In genomic region chr5:135794859-135795181, GRCm38 (mm10) we compare ENCODE assay signal across 8 mouse cellular contexts. TPM values are rescaled to one million over a fixed set of nuclear protein-coding genes. Genes with fewer than 3 reads are reported as not detected.
A peak's percentile ranks its signal among the peaks of the same experiment; 100 is the strongest.
DNase-seq lines count a peak whose midpoint lies in the region; ATAC-seq and TF ChIP-seq lines count a peak whose summit lies in the region.

No protein-coding gene starts in this region.

- H3K4me2 ChIP-seq in neural tube, embryonic 11.5 days (ENCODE audit: low read depth) = peak overlapping the region; percentile 35
- H3K4me2 ChIP-seq in liver, embryonic 15.5 days = peak overlapping the region; percentile 55
- H3K4me2 ChIP-seq in stomach, postnatal 0 days (replicated peaks; ENCODE audit: low read depth) = peak overlapping the region; percentile 40

- intact Hi-C loops in gastrocnemius, adult 2 months (cut with DNase I) = loop anchor here (1.0 kb wide), 1 partner anchor 60 kb away; no protein-coding TSS in a partner anchor

- peak overlapping the region; percentile 63 for H3K4me3 ChIP-seq in gastrocnemius, adult 2 months
- no peak overlapping the region for H3K4me3 ChIP-seq in neural tube, embryonic 11.5 days (ENCODE audit: low read depth, low read length)
- H3K4me3 ChIP-seq in liver, embryonic 15.5 days (replicated peaks) = peak overlapping the region; percentile 39; the same call in 1 of the 2 replicates
- H3K4me3 ChIP-seq in stomach, postnatal 0 days (ENCODE audit: low read depth, low read length) = peak overlapping the region; percentile 22

- peaks cover 8% of the 10 kb centered on the region; the same call in 1 of the 2 replicates for H3K36me3 ChIP-seq in neural tube, embryonic 11.5 days (ENCODE audit: control insufficient read depth, insufficient read depth, low read length)
- peaks cover 22% of the 10 kb centered on the region for H3K36me3 ChIP-seq in liver, embryonic 15.5 days (replicated peaks)
- H3K36me3 ChIP-seq in stomach, postnatal 0 days (ENCODE audit: control insufficient read depth, insufficient read depth, low read length) = peaks cover 12% of the 10 kb centered on the region; the same call in 1 of the 2 replicates

- peak; percentile 63; the same call in 1 of the 2 replicates for ATAC-seq in neural tube, embryonic 11.5 days (ENCODE audit: insufficient read depth, low FRiP score, low TSS enrichment)
- ATAC-seq in liver, embryonic 15.5 days (ENCODE audit: insufficient read depth) = no peak
- no peak; the same call in 1 of the 2 replicates for ATAC-seq in stomach, postnatal 0 days (ENCODE audit: low FRiP score, low TSS enrichment)

- peak overlapping the region; percentile 72 for H3K27ac ChIP-seq in gastrocnemius, adult 2 months
- peak overlapping the region; percentile 82 for H3K27ac ChIP-seq in neural tube, embryonic 11.5 days (ENCODE audit: low read depth, low read length)
- no peak overlapping the region for H3K27ac ChIP-seq in liver, embryonic 15.5 days (replicated peaks)
- H3K27ac ChIP-seq in stomach, postnatal 0 days (replicated peaks) = no peak overlapping the region

- no peak for DNase-seq in gastrocnemius, adult 2 months
- no peak for DNase-seq in gastrocnemius, postnatal 4 days (ENCODE audit: low spot score in 2 of 2)
- DNase-seq in neural tube, embryonic 11.5 days (ENCODE audit: low spot score) = no peak
- no peak for DNase-seq in neural tube, embryonic 10.5 days (ENCODE audit: extremely low spot score, low spot score)
- no peak for DNase-seq in stomach, postnatal 0 days (ENCODE audit: low spot score)
- no peak for DNase-seq in natural killer cell, adult 2 months (ENCODE audit: low spot score in 2 of 2)
- no peak for DNase-seq in frontal cortex, postnatal 14 days (ENCODE audit: low spot score in 2 of 2)

- 12% methylated on average over 5 of the region's 5 CpGs for WGBS in neural tube, embryonic 11.5 days
- WGBS in liver, embryonic 15.5 days (ENCODE audit: insufficient replicate concordance) = 12% methylated on average over 5 of the region's 5 CpGs
- WGBS in stomach, postnatal 0 days = 14% methylated on average over 5 of the region's 5 CpGs

- peak overlapping the region; percentile 44 for H3K9ac ChIP-seq in neural tube, embryonic 11.5 days (ENCODE audit: low read length)
- H3K9ac ChIP-seq in liver, embryonic 15.5 days = no peak overlapping the region
- H3K9ac ChIP-seq in stomach, postnatal 0 days (ENCODE audit: low read length) = no peak overlapping the region

- TF ChIP-seq CTCF in gastrocnemius, adult 2 months (IDR thresholded peaks at IDR 0.05) = no peak
- no peak for TF ChIP-seq CTCF in stomach, postnatal 0 days (IDR thresholded peaks at IDR 0.05; ENCODE audit: low read depth)

- peaks cover 4% of the 10 kb centered on the region; the same call in 1 of the 2 replicates for H3K4me1 ChIP-seq in neural tube, embryonic 11.5 days (ENCODE audit: control insufficient read depth, insufficient read depth, low read length)
- peaks cover 10% of the 10 kb centered on the region; the same call in 1 of the 2 replicates for H3K4me1 ChIP-seq in liver, embryonic 15.5 days (replicated peaks)
- no peaks in the 10 kb centered on the region for H3K4me1 ChIP-seq in stomach, postnatal 0 days (replicated peaks; ENCODE audit: control insufficient read depth, insufficient read depth)

- no peak for TF ChIP-seq EP300 in stomach, postnatal 0 days (optimal IDR thresholded peaks at IDR 0.05)

- H3K27me3 ChIP-seq in neural tube, embryonic 11.5 days (ENCODE audit: control insufficient read depth, insufficient read depth, low read length) = no peaks in the 10 kb centered on the region
- no peaks in the 10 kb centered on the region for H3K27me3 ChIP-seq in liver, embryonic 15.5 days
- no peaks in the 10 kb centered on the region for H3K27me3 ChIP-seq in stomach, postnatal 0 days (ENCODE audit: control insufficient read depth, insufficient read depth, low read length)

- H3K9me3 ChIP-seq in neural tube, embryonic 11.5 days (ENCODE audit: control insufficient read depth, low read length) = no peaks in the 10 kb centered on the region
- H3K9me3 ChIP-seq in liver, embryonic 15.5 days (replicated peaks) = no peaks in the 10 kb centered on the region
- H3K9me3 ChIP-seq in stomach, postnatal 0 days (ENCODE audit: control insufficient read depth, low read length) = no peaks in the 10 kb centered on the region

RNA-seq across cellular contexts. Expression of gene Srrm3, which starts 11.9 kb away (rescaled TPM):
- not detected for total RNA-seq in gastrocnemius, adult 2 months (2021)
- total RNA-seq in gastrocnemius, postnatal 4 days (2021) = under 1 TPM; 0.08 to 0.12 TPM
- 22.9 and 25.5 TPM in 2 replicates for polyA plus RNA-seq in neural tube, embryonic 11.5 days (2014; fragmentation: Nextera tagmentation; extraction: Ambion mirVana)
- polyA plus RNA-seq in liver, embryonic 15.5 days (2015; fragmentation: Nextera tagmentation; extraction: Ambion mirVana) = 0.02 TPM in 1 of 2 replicates, not detected in the other
- polyA plus RNA-seq in stomach, postnatal 0 days (2015; fragmentation: Nextera tagmentation; extraction: Ambion mirVana) = 0.67 TPM in 2 replicates

RNA-seq across cellular contexts. Expression of gene Mdh2, which starts 16.5 kb away (rescaled TPM):
- 1,000 to 10,000 TPM in 1 of 2 experiments, 100 to 1,000 TPM in 1; 910 to 1,211 TPM for total RNA-seq in gastrocnemius, adult 2 months (2021)
- total RNA-seq in gastrocnemius, postnatal 4 days (2021) = 100 to 1,000 TPM; 712 to 717 TPM
- polyA plus RNA-seq in neural tube, embryonic 11.5 days (2014; fragmentation: Nextera tagmentation; extraction: Ambion mirVana) = 602 and 630 TPM in 2 replicates
- polyA plus RNA-seq in liver, embryonic 15.5 days (2015; fragmentation: Nextera tagmentation; extraction: Ambion mirVana) = 302 and 306 TPM in 2 replicates
- 445 and 469 TPM in 2 replicates for polyA plus RNA-seq in stomach, postnatal 0 days (2015; fragmentation: Nextera tagmentation; extraction: Ambion mirVana)

RNA-seq across cellular contexts. Expression of gene Styxl1, which starts 16.6 kb away (rescaled TPM):
- not detected for total RNA-seq in gastrocnemius, adult 2 months (2021)
- total RNA-seq in gastrocnemius, postnatal 4 days (2021) = under 1 TPM; 0.47 to 0.49 TPM
- polyA plus RNA-seq in neural tube, embryonic 11.5 days (2014; fragmentation: Nextera tagmentation; extraction: Ambion mirVana) = 0.24 TPM in 1 of 2 replicates, not detected in the other
- polyA plus RNA-seq in liver, embryonic 15.5 days (2015; fragmentation: Nextera tagmentation; extraction: Ambion mirVana) = not detected in 2 replicates
- polyA plus RNA-seq in stomach, postnatal 0 days (2015; fragmentation: Nextera tagmentation; extraction: Ambion mirVana) = 0.10 and 0.27 TPM in 2 replicates

RNA-seq across cellular contexts. Expression of gene Tmem120a, which starts 50.6 kb away (rescaled TPM):
- total RNA-seq in gastrocnemius, adult 2 months (2021) = 1 to 10 TPM; 7.6 to 8.3 TPM
- total RNA-seq in gastrocnemius, postnatal 4 days (2021) = 10 to 100 TPM; 11.9 to 15.8 TPM
- 59.4 and 63.0 TPM in 2 replicates for polyA plus RNA-seq in neural tube, embryonic 11.5 days (2014; fragmentation: Nextera tagmentation; extraction: Ambion mirVana)
- 17.8 and 18.9 TPM in 2 replicates for polyA plus RNA-seq in liver, embryonic 15.5 days (2015; fragmentation: Nextera tagmentation; extraction: Ambion mirVana)
- polyA plus RNA-seq in stomach, postnatal 0 days (2015; fragmentation: Nextera tagmentation; extraction: Ambion mirVana) = 37.4 and 46.4 TPM in 2 replicates

Comparison
In these comparisons a context has a peak if more than half of its experiments do, and no peak if none do; other contexts are left out.
1. H3K27ac ChIP-seq: peak in gastrocnemius, adult 2 months (single experiment) and neural tube, embryonic 11.5 days (single experiment); none in liver, embryonic 15.5 days (single experiment) and stomach, postnatal 0 days (single experiment).
2. RNA of gene Srrm3, which starts 11.9 kb away (polyA plus RNA-seq): 22.9 to 25.5 TPM in neural tube, embryonic 11.5 days; 0.67 TPM in stomach, postnatal 0 days and 0.02 TPM in liver, embryonic 15.5 days; every median in the first group is over 10 times any median in the second.
3. Peak in every context shown above with its lines, with median percentiles within 50 percentile points of each other: H3K4me2 ChIP-seq.